8 mouse cellular contexts compared by ENCODE assay signal in the genomic region with DNA sequence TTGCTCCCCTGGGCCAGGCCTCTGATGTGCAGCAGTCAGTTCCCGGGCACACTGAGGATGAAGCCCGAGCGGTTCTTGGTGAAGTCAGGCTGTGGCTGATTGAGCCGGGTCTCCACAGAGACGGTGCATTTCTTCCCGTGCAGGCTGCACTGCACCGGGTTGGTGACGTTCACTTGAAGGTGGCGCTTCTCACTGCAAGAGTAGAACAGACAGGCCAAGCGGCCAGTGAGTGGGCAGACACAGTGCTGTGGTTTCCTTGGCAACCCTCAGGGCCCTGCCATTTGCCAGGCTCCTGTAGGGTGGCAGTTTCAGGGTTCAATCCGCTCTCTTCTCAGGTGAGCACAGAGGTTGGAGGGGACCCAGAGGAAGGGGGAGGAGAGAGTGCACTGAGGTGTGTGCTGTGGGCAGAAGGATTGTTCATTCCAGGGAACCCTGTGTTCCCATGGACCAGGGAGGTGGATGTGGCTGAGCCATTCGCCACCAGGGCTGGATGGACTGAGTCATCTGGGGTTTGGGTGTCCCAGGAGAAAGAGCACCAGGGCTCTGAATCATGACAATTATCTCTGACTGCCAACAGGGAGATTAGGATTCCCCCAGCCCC. TPM values are rescaled to one million over a fixed set of nuclear protein-coding genes. Genes with fewer than 3 reads are reported as not detected.
DNase-seq lines count a peak whose midpoint lies in the region; ATAC-seq lines count a peak whose summit lies in the region.

No protein-coding gene starts in this region.

- ATAC-seq in cerebellum, adult (ENCODE audit: insufficient number of reproducible peaks, low FRiP score, low TSS enrichment), result peak; percentile 87
- ATAC-seq in frontal cortex, adult (ENCODE audit: low TSS enrichment), result peak; percentile 54

- peak; percentile 88 for DNase-seq in MN1 (ENCODE audit: low spot score)
- peak; percentile 87 to 96 for DNase-seq in left cerebral cortex, postnatal 25 days (ENCODE audit: low spot score in 2 of 2)
- DNase-seq in right cerebral cortex, postnatal 14 days, result peak; percentile 81
- no peak for DNase-seq in urinary bladder, postnatal 36 days (ENCODE audit: low spot score in 2 of 2)
- no peak for DNase-seq in gastrocnemius, postnatal 14 days
- no peak for DNase-seq in spleen, postnatal 36 days (ENCODE audit: low spot score in 2 of 2)

- intact Hi-C loops in left cerebral cortex, postnatal 25 days (cut with DNase I), result loop anchor here (5.0 kb wide), 1 partner anchor 33 kb away; no protein-coding TSS in a partner anchor
- intact Hi-C loops in gastrocnemius, postnatal 14 days (cut with DNase I; ENCODE audit: low total_unique reads), result loop anchor here (5.0 kb wide), 1 partner anchor 33 kb away; no protein-coding TSS in a partner anchor

RNA-seq across cellular contexts. Expression of a gene that starts 7.5 kb away (rescaled TPM):
- 100 to 1,000 TPM; 339 to 344 TPM for total RNA-seq in left cerebral cortex, postnatal 25 days (2021)
- total RNA-seq in gastrocnemius, postnatal 14 days (2021), result 1 to 10 TPM; 1.5 to 3.0 TPM

RNA-seq across cellular contexts. Expression of a gene that starts 55.9 kb away (rescaled TPM):
- 100 to 1,000 TPM in 1 of 2 experiments, 10 to 100 TPM in 1; 93.5 to 110 TPM for total RNA-seq in left cerebral cortex, postnatal 25 days (2021)
- 100 to 1,000 TPM; 121 to 128 TPM for total RNA-seq in gastrocnemius, postnatal 14 days (2021)

Comparison
In these comparisons a context has a peak if more than half of its experiments do, and no peak if none do; other contexts are left out.
1. DNase-seq: peak in MN1 (single experiment), left cerebral cortex, postnatal 25 days (2 of 2) and right cerebral cortex, postnatal 14 days (single experiment); none in urinary bladder, postnatal 36 days (0 of 2), gastrocnemius, postnatal 14 days (single experiment) and spleen, postnatal 36 days (0 of 2).
2. RNA of a gene that starts 7.5 kb away (total RNA-seq): 339 to 344 TPM in left cerebral cortex, postnatal 25 days; 1.5 to 3.0 TPM in gastrocnemius, postnatal 14 days; every median in the first group is over 10 times any median in the second.